Mouse (Mus musculus): ENCODE data around the gene Cuedc1. TPM values are rescaled to one million over a fixed set of nuclear protein-coding genes. Genes with fewer than 3 reads are reported as not detected.

Gene Cuedc1
- polyA plus RNA-seq, 1 experiment from 2014 or later = 37.2 TPM

GRCm38 (mm10) chr11:88156403-88156802 is 58.5 kb downstream of the Cuedc1 start:
- Histone ChIP-seq H3K27me3 (no peaks in the 10 kb centered on the region), H3K9ac (no peak overlapping the region), H3K9me3 (no peaks in the 10 kb centered on the region), H3K36me3 (no peaks in the 10 kb centered on the region), H3K4me2 (replicated peaks) (no peak overlapping the region), H3K27ac (peak overlapping the region; percentile 29; the same call in 1 of the 2 replicates), H3K4me1 (peaks cover 86% of the 10 kb centered on the region), H3K4me3 (no peak overlapping the region)
- WGBS = 23% methylated on average over 2 of the region's 2 CpGs
- no peak; the same call in 1 of the 2 replicates for ATAC-seq (ENCODE audit: low FRiP score, low read depth)

- no peak overlapping the region for H3K9ac ChIP-seq
- H3K27me3 ChIP-seq = no peaks in the 10 kb centered on the region
- H3K4me2 ChIP-seq (replicated peaks) = no peak overlapping the region
- peak; percentile 17; the same call in 1 of the 2 replicates for ATAC-seq (ENCODE audit: low FRiP score, low read depth)
- H3K9me3 ChIP-seq = no peaks in the 10 kb centered on the region
- no peaks in the 10 kb centered on the region for H3K36me3 ChIP-seq
- WGBS = 60% methylated on average over 5 of the region's 5 CpGs
- H3K27ac ChIP-seq = peak overlapping the region; percentile 44; the same call in 1 of the 2 replicates
- H3K4me3 ChIP-seq = no peak overlapping the region
- peaks cover 74% of the 10 kb centered on the region for H3K4me1 ChIP-seq
Observed at GRCm38 (mm10) chr11:88158842-88159246, 61.0 kb downstream of the Cuedc1 start.

GRCm38 (mm10) chr11:88159389-88159788 is 61.5 kb downstream of the Cuedc1 start:
- no peak overlapping the region for H3K9ac ChIP-seq
- peaks cover 72% of the 10 kb centered on the region for H3K4me1 ChIP-seq
- no peak overlapping the region for H3K4me2 ChIP-seq (replicated peaks)
- H3K36me3 ChIP-seq = no peaks in the 10 kb centered on the region
- H3K27me3 ChIP-seq = no peaks in the 10 kb centered on the region
- no peak overlapping the region for H3K4me3 ChIP-seq
- WGBS = 54% methylated on average over 11 of the region's 11 CpGs
- H3K27ac ChIP-seq = peak overlapping the region; percentile 44; the same call in 1 of the 2 replicates
- no peak for ATAC-seq (ENCODE audit: low FRiP score, low read depth)
- no peaks in the 10 kb centered on the region for H3K9me3 ChIP-seq

GRCm38 (mm10) chr11:88160316-88160715 is 62.5 kb downstream of the Cuedc1 start:
- 0 out of 2 replicates have a peak overlapping the region, but pooled peaks have one; percentile 33 for H3K27ac ChIP-seq

GRCm38 (mm10) chr11:88161051-88161581 is 63.3 kb downstream of the Cuedc1 start:
- peak overlapping the region; percentile 55; the same call in 1 of the 2 replicates for H3K9ac ChIP-seq
- WGBS = under 1% methylated on average over 16 of the region's 33 CpGs
- ATAC-seq (ENCODE audit: low FRiP score, low read depth) = peak; percentile 37; the same call in 1 of the 2 replicates

More at GRCm38 (mm10) chr11:88160316-88160715, 62.5 kb downstream of the Cuedc1 start:
- Histone ChIP-seq H3K9ac (no peak overlapping the region), H3K4me3 (no peak overlapping the region), H3K4me1 (peaks cover 72% of the 10 kb centered on the region), H3K4me2 (replicated peaks) (peak overlapping the region; percentile 74), H3K36me3 (no peaks in the 10 kb centered on the region), H3K27me3 (no peaks in the 10 kb centered on the region), H3K9me3 (no peaks in the 10 kb centered on the region)
- ATAC-seq (ENCODE audit: low FRiP score, low read depth) = no peak
- 37% methylated on average over 5 of the region's 5 CpGs for WGBS

GRCm38 (mm10) chr11:88161651-88162362 is 63.9 kb downstream of the Cuedc1 start:
- Histone ChIP-seq H3K4me1 (peaks cover 69% of the 10 kb centered on the region), H3K9ac (peak overlapping the region; percentile 43)

More at GRCm38 (mm10) chr11:88161051-88161581, 63.3 kb downstream of the Cuedc1 start:
- H3K4me3 ChIP-seq = peak overlapping the region; percentile 40
- peaks cover 72% of the 10 kb centered on the region for H3K4me1 ChIP-seq
- H3K36me3 ChIP-seq = no peaks in the 10 kb centered on the region
- no peaks in the 10 kb centered on the region for H3K9me3 ChIP-seq
- peak overlapping the region; percentile 81; the same call in 1 of the 2 replicates for H3K27ac ChIP-seq
- no peaks in the 10 kb centered on the region for H3K27me3 ChIP-seq
- peak overlapping the region; percentile 74 for H3K4me2 ChIP-seq (replicated peaks)

GRCm38 (mm10) chr11:88162740-88163139 is 64.9 kb downstream of the Cuedc1 start:
- no peaks in the 10 kb centered on the region for H3K9me3 ChIP-seq
- H3K27me3 ChIP-seq = peaks cover 3% of the 10 kb centered on the region; the same call in 1 of the 2 replicates
- no peak overlapping the region for H3K9ac ChIP-seq
- H3K36me3 ChIP-seq = no peaks in the 10 kb centered on the region
- ATAC-seq (ENCODE audit: low FRiP score, low read depth) = no peak
- H3K4me3 ChIP-seq = no peak overlapping the region
- 59% methylated on average over 4 of the region's 4 CpGs for WGBS
- H3K27ac ChIP-seq = no peak overlapping the region
- H3K4me2 ChIP-seq (replicated peaks) = no peak overlapping the region
- peaks cover 65% of the 10 kb centered on the region for H3K4me1 ChIP-seq

More at GRCm38 (mm10) chr11:88161651-88162362, 63.9 kb downstream of the Cuedc1 start:
- ATAC-seq (ENCODE audit: low FRiP score, low read depth) = peak; percentile 34
- Histone ChIP-seq H3K27me3 (no peaks in the 10 kb centered on the region), H3K4me3 (peak overlapping the region; percentile 40), H3K4me2 (replicated peaks) (peak overlapping the region; percentile 74), H3K36me3 (no peaks in the 10 kb centered on the region), H3K27ac (peak overlapping the region; percentile 67), H3K9me3 (no peaks in the 10 kb centered on the region)
- WGBS = 5% methylated on average over 13 of the region's 15 CpGs

- Histone ChIP-seq H3K4me2 (replicated peaks) (peak overlapping the region; percentile 19; the same call in 1 of the 2 replicates), H3K9ac (peak overlapping the region; percentile 48; the same call in 1 of the 2 replicates), H3K4me1 (peaks cover 53% of the 10 kb centered on the region), H3K4me3 (no peak overlapping the region), H3K27ac (peak overlapping the region; percentile 77), H3K27me3 (peaks cover 16% of the 10 kb centered on the region), H3K9me3 (no peaks in the 10 kb centered on the region), H3K36me3 (no peaks in the 10 kb centered on the region)
- 74% methylated on average over 7 of the region's 7 CpGs for WGBS
- no peak for ATAC-seq (ENCODE audit: low FRiP score, low read depth)
Observed at GRCm38 (mm10) chr11:88164213-88164723, 66.4 kb downstream of the Cuedc1 start.

GRCm38 (mm10) chr11:88164801-88165377 is 67.0 kb downstream of the Cuedc1 start:
- Histone ChIP-seq H3K4me1 (peaks cover 52% of the 10 kb centered on the region), H3K27me3 (peaks cover 22% of the 10 kb centered on the region), H3K27ac (peak overlapping the region; percentile 77), H3K9me3 (no peaks in the 10 kb centered on the region), H3K9ac (peak overlapping the region; percentile 48), H3K4me2 (replicated peaks) (peak overlapping the region; percentile 23), H3K36me3 (no peaks in the 10 kb centered on the region), H3K4me3 (no peak overlapping the region)
- 8% methylated on average over 15 of the region's 15 CpGs for WGBS
- ATAC-seq (ENCODE audit: low FRiP score, low read depth) = no peak

GRCm38 (mm10) chr11:88165683-88166364 is 68.0 kb downstream of the Cuedc1 start:
- H3K36me3 ChIP-seq = no peaks in the 10 kb centered on the region; the same call in 1 of the 2 replicates
- H3K4me3 ChIP-seq = no peak overlapping the region
- peak overlapping the region; percentile 23 for H3K4me2 ChIP-seq (replicated peaks)
- H3K9ac ChIP-seq = peak overlapping the region; percentile 27
- H3K27me3 ChIP-seq = peaks cover 32% of the 10 kb centered on the region
- WGBS = 60% methylated on average over 10 of the region's 10 CpGs
- no peaks in the 10 kb centered on the region for H3K9me3 ChIP-seq
- no peak for ATAC-seq (ENCODE audit: low FRiP score, low read depth)
- H3K4me1 ChIP-seq = peaks cover 51% of the 10 kb centered on the region
- peak overlapping the region; percentile 69 for H3K27ac ChIP-seq

- WGBS = 93% methylated on average over 7 of the region's 7 CpGs
- Histone ChIP-seq H3K4me2 (replicated peaks) (no peak overlapping the region), H3K4me3 (no peak overlapping the region), H3K27ac (no peak overlapping the region), H3K36me3 (no peaks in the 10 kb centered on the region; the same call in 1 of the 2 replicates), H3K4me1 (peaks cover 51% of the 10 kb centered on the region), H3K27me3 (peaks cover 37% of the 10 kb centered on the region), H3K9ac (peak overlapping the region; percentile 27; the same call in 1 of the 2 replicates), H3K9me3 (no peaks in the 10 kb centered on the region)
- no peak for ATAC-seq (ENCODE audit: low FRiP score, low read depth)
Observed at GRCm38 (mm10) chr11:88166471-88166870, 68.6 kb downstream of the Cuedc1 start.
